Mouse (Mus musculus) adrenal gland, postnatal 25 days (tissue): Measurements from ENCODE around the gene Tppp3. TPM values are rescaled to one million over a fixed set of nuclear protein-coding genes. Genes with fewer than 3 reads are reported as not detected.

Experiments
- DNase-seq: peaks from one replicate; pipeline ENCODE4 v3.0.0; 2021; ENCODE audit warnings: mixed read lengths
- long read RNA-seq: library from polyadenylated mRNA; stranded (forward); transcript quantifications from one replicate; pipeline ENCODE4 v2.0.0, GENCODE M21; 2021
- total RNA-seq: library from RNA; stranded (reverse); gene quantifications from 2 replicates; pipeline ENCODE4 v1.2.3, GENCODE M21; 2021

The Tppp3 gene
- 22.7 and 27.4 TPM in 2 replicates for total RNA-seq
- long read RNA-seq, transcript Tppp3-201 (4 exons, 1,127 nt), result major isoform, 24 of 25 reads
- long read RNA-seq, partial matches to known transcripts, result 0 of 25 reads
- long read RNA-seq, other reads (novel, unspliced or antisense), result 0 of 25 reads

GRCm38 (mm10) chr8:105471314-105472015, at the start of gene Tppp3:
Gene Tppp3, minus strand, starts transcription at chr8:105471526.
- DNase-seq, result peak; percentile 87

- no peak for DNase-seq
Observed at GRCm38 (mm10) chr8:105521061-105521460, 49.7 kb upstream of the Tppp3 start.

DNA sequence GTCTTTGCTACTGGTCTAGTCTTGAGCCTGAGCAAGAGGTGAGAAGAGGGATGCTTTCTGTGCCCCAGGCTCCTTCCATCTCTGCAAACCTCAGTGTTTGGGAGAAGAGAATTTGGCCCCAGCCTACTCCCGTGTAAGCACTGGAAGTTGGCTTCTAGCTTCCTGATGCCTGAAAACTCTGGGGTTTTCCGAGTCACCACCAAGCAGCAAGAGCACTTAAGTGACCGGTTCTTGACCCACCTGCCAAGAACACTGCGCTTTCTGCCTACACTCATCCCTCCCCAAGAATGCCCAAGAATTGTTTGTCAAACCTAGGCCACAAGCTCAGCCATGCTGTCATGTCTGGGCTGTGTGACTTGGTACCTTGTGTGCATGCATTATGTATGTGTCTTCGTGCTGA, 49.2 kb upstream of the Tppp3 start:
- DNase-seq, result no peak

DNA sequence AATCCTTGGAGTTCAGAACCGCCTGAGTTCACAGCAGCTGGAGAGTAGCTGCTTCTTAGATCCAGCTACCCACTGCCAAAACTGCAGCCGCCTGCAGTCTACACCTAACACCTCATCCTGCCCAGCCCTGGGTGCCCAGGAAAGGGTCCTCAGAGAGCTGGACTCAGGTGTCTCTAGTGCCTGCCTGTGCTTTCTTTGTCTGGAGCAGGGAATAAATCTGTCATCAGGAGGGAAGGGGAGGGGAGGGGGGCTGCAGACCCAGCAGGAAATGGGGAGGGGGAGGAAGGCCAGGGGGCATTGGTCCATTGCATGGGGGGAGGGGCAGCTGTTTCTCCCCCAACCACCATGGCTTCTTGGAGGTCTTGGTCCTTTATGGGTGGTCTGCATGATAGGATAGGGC, 48.3 kb upstream of the Tppp3 start:
- DNase-seq, result no peak

DNA sequence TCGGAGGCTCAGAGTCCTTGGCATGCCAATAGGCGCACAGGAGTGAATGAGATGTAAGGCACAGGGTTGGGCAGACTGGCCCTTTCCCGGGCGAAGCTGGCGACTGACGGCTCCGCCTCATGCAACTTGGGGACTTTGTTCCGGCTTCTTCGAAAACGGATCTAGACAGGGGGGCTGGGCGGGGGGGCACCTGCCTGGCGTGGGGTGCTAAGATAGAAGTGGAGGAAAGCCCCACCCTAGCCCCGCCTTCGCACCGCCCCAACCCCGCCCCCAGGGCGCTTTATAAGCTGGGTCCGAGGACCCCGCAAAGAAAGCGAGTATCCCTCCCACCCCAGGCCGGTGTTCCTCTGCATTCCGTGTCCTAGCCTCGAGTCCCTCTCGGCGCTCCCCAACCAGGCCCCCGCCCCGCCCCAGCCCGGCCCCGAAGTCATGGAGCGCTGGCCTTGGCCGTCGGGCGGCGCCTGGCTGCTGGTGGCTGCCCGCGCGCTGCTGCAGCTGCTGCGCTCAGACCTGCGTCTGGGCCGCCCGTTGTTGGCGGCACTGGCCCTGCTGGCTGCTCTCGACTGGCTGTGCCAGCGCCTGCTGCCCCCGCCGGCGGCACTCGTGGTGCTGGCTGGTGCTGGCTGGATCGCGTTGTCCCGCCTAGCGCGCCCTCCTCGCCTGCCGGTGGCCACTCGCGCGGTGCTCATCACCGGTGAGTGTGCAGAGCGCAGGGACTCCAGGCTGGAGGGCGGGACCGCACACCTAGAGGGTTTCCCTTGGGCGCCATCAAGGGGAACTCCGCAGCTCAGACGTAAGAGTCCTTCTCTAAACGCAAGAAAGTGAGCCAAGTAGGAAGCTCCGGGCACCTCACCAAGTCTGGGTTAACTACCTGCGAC, 47.3 kb upstream of the Tppp3 start, which contains the start of gene Hsd11b2:
Gene Hsd11b2, plus strand, starts transcription at position 320 of the 878 bp plus-strand sequence.
- peak; percentile 55 for DNase-seq

GRCm38 (mm10) chr8:105517346-105517745, 46.0 kb upstream of the Tppp3 start:
- DNase-seq, result no peak

DNA sequence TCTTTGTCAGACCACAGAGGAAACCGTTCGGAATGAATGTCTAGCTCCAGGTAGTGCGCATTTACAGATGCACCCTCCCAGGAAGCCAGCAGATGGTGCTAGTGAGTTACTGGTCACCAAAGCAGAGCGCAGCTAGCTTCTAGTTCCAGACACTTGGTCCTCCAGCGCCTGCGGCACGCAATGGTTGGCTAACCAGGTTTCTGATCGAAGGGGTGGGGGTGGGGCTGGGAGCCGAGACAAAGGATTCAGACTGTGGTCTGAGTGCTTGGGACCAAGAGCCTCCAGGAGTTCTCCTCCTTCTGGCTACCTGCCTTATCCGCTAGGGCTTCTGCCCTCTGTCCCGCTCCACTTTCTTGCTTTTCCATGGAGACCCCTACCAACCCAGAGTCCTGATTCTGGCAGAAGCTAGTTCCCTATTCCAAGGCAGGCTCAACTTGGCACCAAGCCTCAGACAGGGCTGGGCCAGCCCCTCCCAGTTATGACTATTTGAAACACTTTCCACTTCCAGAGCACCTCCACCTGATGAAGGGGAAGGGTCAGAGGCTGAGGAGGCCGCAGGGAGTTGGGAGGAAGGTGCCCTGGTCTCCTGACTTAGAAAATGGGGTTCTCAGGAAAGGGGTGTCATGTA, 44.8 kb upstream of the Tppp3 start:
- DNase-seq, result peak; percentile 73

- DNase-seq, result peak; percentile 65
Observed at GRCm38 (mm10) chr8:105514656-105515055, 43.3 kb upstream of the Tppp3 start.

DNA sequence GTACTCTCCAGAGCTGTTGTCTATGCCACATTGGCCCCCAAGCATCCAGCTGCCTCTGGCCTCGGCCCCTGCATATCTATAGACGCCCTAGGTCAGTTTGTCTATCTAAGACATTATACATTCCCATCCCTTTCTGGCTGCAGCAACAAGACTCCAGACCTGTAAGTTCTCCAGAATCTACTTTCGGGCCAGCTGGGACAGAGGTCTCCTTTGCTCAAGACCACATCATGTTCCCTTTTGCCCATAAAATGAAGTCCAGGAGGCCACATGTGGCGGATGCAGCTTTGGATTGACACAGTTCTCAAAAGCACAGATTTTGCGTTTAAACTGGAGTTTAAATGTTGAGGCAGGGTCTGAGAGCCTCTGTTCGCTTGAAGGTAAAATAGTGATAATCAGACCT, 42.9 kb upstream of the Tppp3 start:
- DNase-seq, result no peak

- no peak for DNase-seq
Observed at GRCm38 (mm10) chr8:105509997-105510735, 38.8 kb upstream of the Tppp3 start.

DNA sequence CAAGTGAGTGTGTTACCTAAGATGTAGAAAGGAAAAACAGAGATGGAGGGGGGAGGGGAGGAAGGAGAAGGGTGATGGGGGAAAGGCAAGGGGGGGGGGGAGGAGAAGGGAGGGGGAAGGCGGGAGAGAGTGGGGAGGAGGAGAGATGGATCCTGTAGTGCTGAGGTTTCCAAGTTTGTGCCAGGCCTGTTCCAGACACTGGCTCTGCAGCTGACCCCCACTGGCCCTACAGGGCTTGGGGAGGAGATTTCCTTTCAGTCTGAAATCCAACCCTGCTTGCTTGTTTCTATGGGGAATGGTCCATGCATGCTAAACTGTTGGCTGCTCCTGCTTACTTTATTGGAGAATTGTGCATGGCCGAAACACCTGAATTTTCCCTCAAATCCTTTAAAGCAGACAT, 37.4 kb upstream of the Tppp3 start:
- no peak for DNase-seq

- no peak for DNase-seq
Observed at GRCm38 (mm10) chr8:105506977-105507376, 35.7 kb upstream of the Tppp3 start.

DNA sequence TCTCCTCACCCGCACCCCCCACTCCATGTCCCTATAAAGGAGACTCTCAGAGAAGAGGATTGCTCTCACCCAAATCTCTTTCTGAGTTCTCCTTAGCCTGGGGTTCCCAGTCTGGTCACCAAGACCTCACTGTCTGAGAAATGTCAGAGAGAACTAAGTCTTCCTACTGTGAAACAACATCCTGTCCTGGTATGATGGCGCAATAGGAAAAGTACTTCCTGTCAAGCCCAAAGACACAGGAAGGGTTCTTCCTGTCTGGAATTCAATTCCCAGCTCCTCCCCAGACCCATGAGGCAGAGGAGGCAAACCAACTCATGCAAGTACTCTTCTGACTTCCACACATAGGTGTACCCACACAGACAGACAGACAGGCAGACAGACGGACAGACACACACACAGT, 33.3 kb upstream of the Tppp3 start:
- DNase-seq, result no peak

DNA sequence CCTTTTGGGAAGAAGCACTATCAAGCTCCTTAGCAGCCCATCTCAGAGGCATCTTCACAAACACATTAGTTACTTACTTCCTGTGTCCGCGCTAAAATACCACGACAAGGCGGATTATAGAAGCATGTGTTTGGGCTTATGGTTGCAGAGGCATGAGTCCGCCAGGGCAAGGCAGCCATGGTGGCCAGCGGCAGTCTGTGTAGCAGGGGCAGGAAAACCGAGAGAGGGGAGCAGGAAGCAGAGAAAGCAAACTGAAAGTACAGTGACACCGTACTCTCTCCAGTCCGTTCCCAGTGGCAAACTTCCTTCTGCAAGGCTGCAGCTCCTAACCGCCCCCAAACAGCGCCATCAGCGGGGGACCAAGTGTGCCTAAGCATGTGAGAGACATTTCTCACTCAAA, 28.5 kb upstream of the Tppp3 start:
- DNase-seq, result no peak

GRCm38 (mm10) chr8:105496439-105497180, 25.3 kb upstream of the Tppp3 start, which contains the start of gene Zdhhc1:
Gene Zdhhc1, minus strand, starts transcription at chr8:105496902.
- DNase-seq, result peak; percentile 94

DNA sequence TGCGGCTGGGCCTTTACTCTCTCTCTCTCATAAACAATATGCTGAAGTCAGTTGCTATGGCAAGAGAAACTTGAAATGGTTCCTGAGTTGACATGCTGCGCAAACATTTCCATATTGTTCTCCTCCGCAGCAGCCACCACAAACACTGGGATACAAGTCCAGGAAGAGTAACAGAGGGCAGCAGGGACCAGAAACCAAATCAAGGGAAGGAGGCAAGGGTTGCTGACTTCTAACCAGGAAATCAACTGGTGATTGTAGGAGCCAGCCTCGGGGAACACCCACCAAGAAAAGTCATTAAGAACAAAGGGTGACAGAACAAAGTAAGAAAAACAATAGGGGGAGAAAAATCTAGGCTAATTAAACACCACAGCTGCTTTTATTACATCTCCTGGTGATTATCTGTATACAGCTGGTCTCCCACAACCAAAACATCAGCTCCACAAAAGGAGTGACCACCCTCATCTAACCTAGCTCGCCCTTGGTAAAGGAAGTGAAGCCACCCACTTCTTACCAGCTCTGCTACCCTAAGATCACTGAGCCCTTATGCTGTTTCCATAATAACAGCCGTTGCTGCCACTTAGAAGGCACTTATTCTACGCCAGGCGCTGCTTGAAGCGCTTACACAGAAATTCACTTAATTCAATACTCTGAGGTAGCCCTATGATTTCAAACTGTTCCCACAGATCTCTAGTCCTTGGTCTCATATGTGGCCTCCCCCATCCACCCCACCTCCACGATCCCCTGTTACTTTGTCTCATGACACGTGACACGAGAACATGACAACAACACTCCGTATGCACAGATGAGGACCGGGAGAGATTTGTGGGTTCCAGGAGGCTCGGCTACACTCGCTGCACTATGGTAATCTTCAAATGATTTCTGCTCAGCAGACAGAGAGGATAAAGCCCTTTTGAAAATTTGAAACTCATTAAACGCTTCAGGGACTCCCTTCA, 24.3 kb upstream of the Tppp3 start:
- DNase-seq, result no peak

GRCm38 (mm10) chr8:105494566-105494965, 23.2 kb upstream of the Tppp3 start:
- no peak for DNase-seq

DNA sequence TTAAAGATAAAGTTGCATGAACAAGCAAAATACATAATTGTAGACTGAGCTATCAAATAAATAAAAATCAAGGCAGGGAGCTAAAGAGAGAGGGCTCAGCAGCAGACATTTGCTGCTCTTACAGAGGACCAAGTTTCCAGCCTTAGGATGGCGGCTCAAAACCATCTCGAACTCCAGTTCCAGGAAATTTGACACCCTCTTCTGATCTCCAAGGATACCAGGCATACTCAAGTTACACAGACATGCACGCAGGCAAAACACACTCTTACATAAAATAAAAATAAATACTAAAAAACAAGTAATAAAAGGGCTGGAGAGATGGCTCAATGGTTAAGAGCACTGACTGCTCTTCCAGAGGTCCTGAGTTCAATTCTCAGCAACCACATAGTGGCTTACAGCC, 22.2 kb upstream of the Tppp3 start:
- DNase-seq, result no peak

DNA sequence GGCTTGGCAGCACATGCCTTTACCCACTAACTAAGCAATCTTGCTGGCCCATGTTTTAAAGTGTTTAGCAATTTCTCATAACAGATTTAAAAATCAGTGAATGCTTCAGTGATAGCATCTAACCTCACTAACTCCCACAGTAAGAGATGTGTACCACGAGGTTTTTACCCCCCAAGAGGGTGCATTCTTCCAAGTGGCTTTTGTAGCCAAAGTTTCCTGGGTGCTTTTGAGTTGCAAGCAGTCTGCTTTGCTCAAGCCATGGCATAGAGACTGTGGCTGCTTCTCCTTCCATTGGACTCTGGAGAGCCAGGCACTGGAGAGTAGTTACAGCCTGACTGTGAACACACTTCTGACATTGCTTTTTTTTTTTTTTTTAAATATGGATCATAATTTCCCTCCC, 18.0 kb upstream of the Tppp3 start:
- no peak for DNase-seq

- no peak for DNase-seq
Observed at GRCm38 (mm10) chr8:105488082-105488481, 16.8 kb upstream of the Tppp3 start.
